Mouse (Mus musculus): ENCODE measurements around the gene Lclat1.
A peak's percentile ranks its signal among the peaks of the same experiment; 100 is the strongest.

The Lclat1 gene

DNA sequence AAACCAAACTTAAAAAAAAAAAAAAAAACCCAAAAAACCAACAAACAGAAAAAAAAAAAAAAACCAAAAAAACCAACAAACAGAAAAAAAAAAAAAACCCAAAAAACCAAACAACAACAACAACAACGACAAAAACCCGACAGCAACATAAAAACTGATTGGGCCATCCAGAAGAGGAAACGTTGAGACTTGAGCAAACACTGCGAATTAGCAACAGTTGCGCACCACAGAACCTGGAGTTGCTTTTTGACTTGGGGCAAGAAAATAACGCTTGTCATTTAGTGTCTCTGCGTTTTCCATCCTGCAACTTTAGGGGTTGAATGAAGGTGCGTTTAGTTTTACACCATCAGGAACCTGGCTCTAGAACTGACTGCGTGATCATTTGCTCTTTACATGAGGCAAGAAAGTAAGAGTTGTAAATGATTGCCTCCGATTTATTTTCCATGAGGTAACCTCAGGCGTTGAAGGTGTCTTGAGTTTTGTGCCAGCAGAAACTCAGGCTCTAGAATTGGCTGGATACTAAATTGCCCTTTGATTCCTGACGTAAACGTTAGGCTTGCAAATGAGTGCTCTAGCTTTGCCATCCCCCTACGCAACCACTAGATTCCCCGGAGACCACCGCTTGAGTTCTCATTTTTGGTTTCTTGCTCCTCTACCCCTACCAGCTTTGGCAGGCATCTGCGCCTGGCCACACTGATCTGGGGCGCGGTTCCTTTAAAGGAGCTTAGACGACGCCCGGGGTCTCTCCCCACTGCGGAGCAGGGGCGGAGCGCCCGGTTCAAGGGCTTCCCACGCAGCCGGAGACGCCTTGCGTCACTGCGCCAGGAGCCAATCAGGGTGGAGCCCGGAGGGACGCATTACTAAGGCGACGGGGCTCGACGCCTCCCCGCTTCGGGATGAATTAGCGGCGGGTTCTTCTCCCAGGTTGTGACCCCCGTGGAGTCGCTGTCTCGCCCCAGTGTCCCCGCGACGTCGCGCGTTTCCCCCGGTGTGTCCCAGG lies at the start of gene Lclat1:
TSS of gene Lclat1 (plus strand) at position 828 of the 1,000 bp plus-strand sequence.
- DNase-seq (ENCODE audit: low read depth) = peak; percentile 90

DNA sequence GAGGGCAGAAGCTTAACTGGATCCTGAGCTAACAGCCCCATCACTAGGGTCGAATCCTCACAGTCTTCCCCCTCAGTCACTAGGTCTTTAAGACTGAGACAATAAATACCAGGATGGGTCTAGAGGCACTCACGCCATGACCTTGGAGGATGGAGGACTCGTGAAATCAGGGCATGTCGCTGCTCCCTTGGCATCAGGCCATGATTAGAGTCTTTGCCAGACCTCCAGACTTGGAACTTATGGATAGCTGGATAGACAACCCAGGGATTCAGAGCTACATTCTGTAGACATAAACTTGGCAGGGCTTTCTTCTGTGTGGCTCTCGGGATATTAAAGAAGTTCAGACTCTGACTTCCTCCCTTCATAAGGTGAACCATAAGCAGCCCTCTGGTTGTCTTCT lies 49.5 kb upstream of the Lclat1 start:
- DNase-seq (ENCODE audit: low read depth) = no peak

DNA sequence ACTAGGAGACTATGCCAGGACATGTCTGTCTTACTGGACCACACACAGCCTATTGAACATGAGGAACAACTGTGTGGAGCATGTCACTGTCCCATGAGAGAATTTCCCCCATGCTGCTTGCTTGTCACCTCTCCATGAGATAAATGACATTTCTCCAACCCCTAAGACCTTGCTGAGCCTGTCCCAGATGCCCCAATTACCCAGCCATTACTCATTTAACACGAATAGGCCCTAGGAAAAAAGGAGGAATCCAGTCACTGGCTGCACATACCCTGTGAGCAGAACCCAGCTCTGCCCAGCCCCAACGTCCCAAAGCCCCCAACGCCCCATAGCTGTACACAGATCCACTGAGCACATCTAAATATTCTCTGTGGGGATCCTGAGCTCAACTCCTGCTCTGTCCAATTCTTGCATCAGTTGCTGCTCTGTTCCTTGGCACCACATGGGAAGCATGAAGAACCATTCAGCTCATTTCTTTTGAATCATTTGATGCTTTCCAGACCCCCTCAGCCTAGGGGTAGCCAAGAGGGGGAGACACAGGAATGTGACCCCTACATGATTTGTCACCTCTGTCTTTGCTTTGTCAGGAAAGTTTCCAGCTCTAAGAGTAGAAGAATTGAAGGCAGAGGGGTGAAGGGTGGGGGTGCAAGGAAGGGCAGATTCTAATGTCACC lies 47.4 kb upstream of the Lclat1 start:
- DNase-seq (ENCODE audit: low read depth) = no peak

DNA sequence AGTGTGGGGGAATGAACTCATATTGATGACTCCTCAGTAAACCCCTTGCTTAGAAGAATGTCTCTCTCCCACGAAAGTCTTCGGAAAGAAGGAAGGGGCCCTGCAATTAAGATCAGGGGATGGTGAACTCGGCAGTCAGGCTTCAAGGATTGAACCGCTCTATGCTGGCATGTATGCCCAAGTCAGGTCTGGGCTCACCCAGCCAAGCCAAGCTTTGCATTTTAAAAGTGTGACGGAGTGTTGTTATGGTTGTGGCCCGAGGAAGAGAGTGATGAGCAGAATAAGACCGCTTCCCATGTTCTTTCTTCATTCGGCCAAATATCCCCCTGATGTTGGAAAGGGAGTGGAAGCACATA lies 46.9 kb upstream of the Lclat1 start:
- no peak for DNase-seq (ENCODE audit: low read depth)

DNA sequence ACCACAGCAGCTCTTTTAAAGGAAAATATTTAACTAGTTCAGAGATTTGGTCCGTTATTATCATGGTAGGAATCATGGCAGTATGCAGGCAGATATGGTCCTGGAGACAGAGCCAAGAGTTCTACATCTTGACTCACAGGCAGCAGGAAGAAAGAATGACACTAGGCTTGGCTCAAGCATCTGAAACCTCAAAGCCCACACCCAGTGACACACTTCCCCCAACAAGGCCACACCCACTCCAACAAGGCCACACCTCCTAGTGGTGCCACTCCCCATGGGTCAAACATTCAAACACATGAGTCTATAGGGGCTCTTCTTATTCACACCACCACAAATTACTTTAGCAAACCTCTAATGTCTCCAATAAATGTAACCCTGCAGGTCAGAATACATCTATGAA lies 45.1 kb upstream of the Lclat1 start:
- no peak for DNase-seq (ENCODE audit: low read depth)

DNA sequence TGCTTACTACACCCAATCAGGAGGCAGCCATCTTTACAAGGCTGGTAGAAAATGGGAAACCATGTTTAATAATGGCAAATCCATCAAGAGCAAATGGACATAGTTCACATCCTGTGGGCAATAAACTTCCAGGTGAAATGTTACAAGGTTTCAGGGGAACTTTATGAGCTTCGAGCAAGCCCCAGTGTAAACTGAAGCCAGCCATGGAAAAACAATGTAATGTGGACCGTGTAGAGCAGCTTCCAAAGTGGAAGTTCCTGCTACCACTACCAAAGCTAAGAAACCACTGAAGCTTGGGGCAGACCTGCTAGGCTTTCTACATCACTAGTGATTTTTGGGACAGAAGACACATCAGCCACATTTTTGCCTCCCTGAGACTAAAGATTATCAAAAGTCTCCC lies 44.5 kb upstream of the Lclat1 start:
- DNase-seq (ENCODE audit: low read depth) = no peak

DNA sequence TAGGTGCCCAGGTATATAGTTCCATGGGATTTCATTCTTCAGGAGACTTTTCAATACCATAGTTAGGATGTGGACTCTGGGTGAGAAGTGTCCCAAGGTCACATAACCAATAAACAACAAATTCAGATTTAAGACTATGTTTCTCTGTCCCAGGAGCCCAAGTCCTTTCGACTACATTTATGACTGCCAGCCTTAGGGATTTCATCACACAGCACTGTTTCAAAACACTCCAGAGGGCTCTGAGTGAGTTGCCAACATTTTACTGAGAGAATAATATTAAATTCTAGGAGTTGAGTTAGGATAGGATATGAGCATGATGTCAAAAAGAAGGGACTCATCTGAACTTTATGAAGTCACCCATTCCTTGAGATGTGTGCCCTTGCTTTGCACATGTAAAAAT lies 44.0 kb upstream of the Lclat1 start:
- no peak for DNase-seq (ENCODE audit: low read depth)

DNA sequence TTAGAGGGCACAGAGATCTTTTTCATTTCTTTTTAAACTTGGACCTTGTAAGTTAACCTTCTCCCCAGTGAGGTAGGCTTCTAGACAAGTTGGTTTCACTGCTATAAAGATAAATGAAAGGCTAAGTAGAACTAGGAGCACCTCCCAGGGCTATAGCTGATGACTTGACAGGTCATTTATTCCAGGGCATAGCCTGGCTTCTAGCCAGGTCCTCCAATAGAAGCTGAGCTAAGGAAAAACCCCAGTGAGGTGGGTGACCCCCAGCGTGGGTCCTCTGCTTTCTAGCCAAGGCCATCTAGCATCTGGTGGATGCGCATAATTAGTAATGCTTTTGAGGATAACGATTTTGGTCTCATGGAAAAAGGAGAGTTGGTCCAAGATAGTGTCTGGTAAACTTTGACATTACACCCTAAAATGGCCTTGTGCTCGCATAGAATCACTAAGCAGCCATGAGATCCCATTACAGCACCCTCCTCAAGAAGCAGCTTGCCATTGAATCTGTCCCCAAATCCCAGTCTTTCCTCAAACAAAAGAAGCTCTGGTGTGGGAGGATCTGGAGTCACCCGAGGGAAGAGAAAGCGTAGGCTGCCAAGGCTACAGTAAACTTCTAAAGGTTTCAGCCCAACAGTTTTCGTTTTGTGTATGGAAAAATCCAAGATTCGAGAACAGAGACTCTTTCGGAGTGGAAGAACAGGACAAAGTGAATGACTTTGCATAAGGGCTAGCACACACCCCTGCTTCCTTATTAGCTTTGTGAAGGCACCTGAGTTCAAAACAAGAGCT lies 41.2 kb upstream of the Lclat1 start:
- DNase-seq (ENCODE audit: low read depth) = no peak

DNA sequence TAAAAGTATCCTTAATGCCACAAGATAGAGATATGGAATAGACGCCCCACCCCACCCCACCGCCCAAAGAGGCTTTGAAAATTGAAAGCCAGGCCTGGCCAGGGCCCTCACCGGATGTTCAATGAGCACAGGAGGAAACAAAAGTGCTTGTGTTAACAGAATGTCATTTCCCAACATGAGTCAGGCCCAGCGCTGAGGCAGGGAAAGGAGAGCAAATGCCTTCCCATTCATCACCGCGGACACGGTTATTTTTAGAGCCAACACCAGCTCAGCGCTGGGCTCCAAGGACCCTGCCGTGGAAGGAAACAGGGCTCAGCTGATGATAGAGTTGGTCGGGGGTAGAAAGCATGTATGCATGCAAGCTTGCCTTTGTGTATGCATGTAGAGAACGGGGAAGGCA lies 40.4 kb upstream of the Lclat1 start:
- DNase-seq (ENCODE audit: low read depth) = no peak

DNA sequence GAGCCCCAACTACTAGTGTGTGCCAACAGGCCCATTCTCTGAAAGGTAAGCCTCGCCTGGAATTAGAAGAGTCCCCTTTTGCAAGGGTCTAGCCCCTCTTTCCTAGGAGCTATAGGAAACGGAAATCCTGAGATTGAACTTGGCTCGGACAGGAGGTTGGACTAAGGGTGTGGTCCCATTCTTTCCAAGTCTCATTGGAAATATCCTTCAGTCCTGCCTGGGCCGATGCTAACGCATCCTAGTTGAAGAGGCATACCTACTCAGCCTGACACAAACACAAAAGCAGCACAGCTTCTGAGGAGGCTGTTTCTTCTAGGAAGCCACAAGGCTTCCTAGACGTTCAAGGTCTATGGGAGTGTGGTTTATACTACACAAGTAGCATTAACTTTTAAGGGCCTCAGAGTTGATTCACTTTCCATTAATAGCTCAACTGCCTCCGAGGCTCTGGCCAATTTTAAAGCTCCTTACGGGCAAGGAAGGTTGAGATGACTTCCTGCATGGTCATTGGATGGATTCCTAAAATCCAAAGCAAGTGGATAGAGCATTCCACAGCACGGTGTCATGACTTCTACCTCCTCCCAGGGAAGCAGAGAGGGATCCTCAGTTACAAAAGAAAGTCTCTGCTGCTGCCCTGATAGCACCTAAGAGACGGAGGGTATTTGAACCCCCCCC lies 39.3 kb upstream of the Lclat1 start:
- DNase-seq (ENCODE audit: low read depth) = no peak

DNA sequence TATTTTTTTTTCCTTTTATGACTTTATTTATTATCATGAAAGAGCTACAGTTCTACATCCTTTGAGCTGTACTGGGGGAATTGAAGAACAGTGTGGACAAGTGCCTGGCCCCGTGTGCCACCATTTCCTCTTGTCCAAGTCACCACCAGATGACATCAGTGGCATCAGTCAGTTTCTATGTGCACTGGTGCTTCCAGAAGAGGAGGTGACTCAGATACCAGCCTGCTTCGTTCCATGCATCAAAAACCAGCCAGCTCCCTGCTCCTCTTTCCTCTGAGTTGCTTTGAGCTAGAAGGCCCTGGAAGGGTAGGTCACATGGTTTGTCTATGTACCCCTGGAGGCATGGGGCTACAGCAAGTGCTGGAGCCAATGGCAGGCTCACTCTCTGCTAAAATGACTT lies 37.3 kb upstream of the Lclat1 start:
- DNase-seq (ENCODE audit: low read depth) = no peak

DNA sequence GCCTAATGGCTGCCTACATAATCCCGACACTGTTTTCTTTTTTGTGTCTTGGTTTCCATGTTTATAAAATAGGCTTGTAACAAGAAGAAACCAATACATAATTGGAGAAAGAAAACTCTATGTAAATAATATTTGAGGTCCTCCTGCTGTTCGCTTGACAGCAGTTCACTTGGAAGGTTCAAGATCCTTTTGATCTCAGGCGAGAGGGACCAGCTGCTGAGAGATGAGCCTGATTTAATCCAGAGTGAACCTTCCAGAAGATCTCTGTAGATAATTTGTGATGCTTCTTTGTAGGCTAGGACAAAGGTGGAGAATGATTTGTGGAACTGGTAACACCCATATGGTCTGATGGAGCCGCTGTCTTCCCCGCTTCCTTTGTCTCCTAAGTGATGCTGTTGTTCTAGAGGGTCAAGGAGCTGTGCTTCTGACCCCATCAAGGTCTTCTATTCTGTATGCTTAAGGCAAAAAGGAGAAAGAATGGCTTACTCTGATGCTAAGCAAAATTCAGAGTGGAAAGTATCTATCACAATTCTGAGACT lies 36.0 kb upstream of the Lclat1 start:
- DNase-seq (ENCODE audit: low read depth) = no peak

DNA sequence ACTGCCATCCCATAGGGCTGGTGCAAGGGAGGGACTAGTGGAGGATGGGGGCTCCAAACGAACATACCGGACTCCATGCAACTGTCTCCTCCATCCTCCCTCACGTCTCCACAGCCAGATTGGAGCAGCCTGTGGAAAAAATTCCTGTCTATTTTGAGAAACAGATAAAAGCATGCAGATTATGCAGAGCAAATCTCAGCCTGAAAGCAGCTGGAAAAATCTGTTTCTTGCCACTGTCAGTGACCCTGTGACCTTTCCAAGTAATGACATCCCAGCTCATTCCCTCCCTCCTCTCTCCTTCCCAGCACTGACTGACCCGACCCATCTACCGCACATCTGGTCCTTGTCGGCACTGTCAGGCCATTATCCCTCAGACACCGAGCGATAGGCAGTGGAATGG lies 35.5 kb upstream of the Lclat1 start:
- no peak for DNase-seq (ENCODE audit: low read depth)

DNA sequence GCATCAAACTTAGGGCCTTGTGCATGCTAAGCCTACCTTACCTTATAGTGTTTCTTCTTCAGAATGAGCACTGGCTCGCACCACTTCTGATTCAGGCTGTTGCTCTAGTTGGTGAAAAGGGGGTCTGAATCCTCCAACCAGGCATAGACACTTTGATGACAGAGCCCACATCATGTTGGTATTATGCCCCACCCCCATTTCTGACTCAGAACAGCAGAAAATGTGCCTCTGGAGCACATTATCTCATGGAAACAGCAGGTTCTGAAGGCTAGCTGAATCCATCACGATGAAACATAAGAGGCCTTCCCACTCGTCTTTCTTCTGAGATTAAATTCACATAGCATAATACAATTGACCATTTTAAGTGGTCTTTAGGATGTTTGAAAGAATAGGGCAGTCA lies 33.2 kb upstream of the Lclat1 start:
- no peak for DNase-seq (ENCODE audit: low read depth)

DNA sequence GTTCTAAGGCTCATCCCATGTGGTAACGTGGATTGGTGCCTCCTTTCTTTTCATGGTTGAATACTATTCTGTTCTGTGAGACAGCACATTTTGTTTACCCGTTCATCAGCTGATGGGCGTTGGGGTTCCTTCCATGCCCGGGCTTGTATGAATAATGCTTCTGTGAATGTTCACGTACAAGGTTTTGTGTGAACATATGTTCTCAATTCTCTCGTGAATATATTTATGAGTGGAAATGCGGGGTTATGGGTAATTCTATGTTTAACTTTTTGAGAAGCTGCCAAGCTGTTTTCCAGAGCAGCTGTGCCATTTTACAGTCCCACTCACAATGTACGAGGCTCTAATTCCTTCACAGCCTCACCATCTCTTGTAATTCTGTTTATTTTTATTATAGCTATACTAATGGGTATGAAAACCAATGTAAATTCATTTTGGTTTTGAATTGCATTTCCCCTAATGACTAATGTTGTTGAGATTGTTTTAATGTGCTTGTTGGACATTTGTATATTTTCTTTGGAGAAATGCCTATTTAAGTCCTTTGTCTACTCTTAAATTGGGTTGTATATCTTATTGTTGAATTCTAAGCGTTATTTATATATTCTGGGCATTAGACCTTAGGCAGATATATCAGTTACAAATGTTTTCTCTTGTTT lies 32.4 kb upstream of the Lclat1 start:
- no peak for DNase-seq (ENCODE audit: low read depth)

DNA sequence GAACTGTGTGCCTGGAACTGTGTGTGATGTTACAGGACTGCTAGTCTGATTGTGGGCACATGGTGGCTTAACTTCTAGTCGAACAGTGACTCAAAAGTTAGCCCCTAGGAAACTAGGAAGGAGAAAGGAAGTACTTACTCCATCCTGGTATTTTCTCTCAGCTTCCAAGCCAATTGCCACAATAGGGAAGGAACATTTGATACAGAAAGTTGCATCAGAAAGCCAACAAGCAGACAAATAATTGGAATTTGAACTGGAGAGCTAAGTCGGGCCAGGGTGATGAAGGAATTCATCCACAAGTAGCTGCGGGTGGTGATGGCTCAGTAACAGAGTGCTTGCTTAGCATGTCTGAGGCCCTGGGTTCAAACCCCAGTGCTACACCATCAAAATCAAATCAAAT lies 30.1 kb upstream of the Lclat1 start:
- no peak for DNase-seq (ENCODE audit: low read depth)

DNA sequence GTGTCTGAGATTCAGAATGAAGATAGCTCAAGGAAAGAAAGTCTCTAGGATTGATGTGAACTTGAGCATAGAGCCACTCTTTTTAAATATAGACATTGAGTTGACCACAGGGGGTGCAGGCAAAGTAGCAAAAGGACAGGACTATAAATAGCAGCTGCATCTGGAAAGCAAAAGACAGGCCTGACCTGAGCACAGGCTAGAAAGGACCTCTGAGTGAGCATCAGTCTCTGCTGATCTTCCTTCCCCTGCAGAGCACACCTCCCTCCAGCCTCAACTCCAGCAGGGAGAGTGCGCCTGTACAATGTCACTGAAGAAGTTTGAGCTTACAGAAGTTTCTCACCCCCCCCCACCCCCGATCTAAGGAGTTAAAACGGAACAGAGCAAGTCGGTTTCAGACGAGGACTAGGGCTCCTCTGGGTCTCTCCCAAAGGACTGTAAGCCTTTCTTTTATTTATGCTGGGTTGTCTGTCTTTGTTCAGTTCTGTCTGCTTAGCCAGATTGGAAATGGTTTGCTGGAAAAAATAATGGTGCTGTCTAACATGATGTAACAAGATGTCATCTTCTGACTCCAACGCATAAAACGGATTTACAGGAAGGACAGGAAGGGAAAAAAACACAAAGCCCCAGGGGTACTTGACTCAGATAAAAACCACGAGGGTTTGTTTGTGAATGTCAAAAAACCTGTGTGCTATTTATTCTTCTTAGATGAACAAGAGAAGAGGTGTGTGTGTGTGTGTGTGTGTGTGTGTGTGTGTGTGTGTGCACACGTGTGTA lies 26.2 kb upstream of the Lclat1 start:
- DNase-seq (ENCODE audit: low read depth) = no peak

DNA sequence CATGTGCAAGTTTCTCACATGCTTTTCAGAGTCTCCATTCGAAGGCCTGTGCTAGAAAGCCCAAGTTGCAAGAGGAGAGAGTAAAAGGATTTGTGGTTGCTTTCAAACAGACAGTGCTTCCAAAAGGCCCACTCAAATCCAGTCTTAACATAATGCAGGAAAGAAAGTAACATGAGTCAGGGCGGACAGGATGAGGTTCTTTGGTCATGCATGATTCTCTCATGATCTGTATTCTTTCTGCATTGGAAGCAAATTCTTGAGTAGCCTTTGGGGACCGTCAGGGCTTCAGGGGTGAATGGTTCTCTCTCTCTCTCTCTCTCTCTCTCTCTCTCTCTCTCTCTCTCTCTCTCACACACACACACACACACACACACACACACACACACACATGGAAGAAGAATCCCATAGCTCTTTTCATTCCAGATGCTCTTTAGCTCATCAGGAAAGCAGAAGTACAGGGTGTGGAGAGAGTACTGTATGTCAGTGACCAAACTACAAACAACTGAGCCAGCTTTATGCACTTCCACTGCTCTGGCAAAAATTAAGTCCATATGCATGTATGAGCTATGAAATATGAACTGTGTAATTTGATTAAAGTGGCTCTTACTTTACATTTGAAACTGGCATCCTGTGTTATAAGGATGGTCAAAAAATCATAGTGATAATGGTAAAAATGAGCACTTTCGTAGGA lies 25.1 kb upstream of the Lclat1 start:
- DNase-seq (ENCODE audit: low read depth) = no peak

DNA sequence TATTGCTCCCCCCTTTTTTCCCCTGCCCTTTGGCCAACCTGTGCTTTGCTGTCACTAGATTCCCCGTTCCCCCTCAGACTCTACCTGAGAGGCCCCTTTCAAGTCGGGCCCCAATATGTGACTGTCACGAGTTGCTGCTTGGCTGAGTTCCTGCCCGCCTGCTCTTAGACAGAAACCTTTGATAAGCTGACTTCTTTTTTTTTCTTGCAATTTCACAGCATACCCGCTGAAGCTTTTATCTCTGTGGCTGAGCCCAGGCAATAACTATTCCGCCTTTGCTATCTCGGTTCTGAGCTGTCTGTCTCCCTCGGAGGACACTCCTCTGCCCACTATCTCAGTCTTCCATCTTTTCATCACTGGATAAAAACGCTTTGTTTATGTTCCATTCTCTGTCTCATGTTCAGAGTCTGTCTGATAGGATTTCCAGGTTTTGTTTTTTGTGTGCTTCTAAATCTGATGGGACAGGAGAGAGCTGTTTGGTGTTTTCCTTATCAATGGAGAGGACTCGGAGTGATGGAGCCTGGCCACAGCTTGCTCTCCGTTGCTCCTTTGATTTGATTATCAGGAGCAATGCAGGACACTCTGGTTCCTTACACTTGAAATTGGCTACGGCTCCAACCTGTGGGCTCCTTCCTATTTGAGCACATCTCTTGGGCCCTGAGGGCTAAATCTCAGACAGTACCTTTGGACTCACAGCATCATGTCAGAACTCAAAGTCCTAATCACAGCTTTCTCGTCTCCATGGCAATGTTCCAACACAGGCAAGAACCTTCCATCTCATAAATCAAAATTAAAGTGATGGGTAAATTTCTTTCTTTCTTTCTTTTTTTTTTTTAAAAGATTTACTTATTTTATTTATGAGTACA lies 20.5 kb upstream of the Lclat1 start:
- no peak for DNase-seq (ENCODE audit: low read depth)

Data from c-Kit-positive CD71-positive TER-119-negative erythroid progenitor cells, embryonic 14.5 days (primary cell).